Mouse (Mus musculus) layer of hippocampus, adult 11-12 months (tissue): Measurements from ENCODE around the gene Fndc5.

Experiments used
- DNase-seq: peaks from one replicate; pipeline ENCODE4 v3.0.0; 2022; ENCODE audit warnings: low spot score

Gene Fndc5

GRCm38 (mm10) chr4:129136579-129137391 lies at the start of gene Fndc5:
Gene Fndc5 (plus strand): TSS chr4:129136999.
- no peak for DNase-seq

- no peak for DNase-seq
Measured at GRCm38 (mm10) chr4:129087850-129088249, 48.9 kb upstream of the Fndc5 start.

GRCm38 (mm10) chr4:129095276-129095675 lies 41.5 kb upstream of the Fndc5 start:
- DNase-seq = no peak

- DNase-seq = no peak
Measured at GRCm38 (mm10) chr4:129097006-129097405, 39.8 kb upstream of the Fndc5 start.

GRCm38 (mm10) chr4:129102133-129102829 lies 34.5 kb upstream of the Fndc5 start:
- DNase-seq = no peak

- no peak for DNase-seq
Measured at GRCm38 (mm10) chr4:129105356-129105755, 31.4 kb upstream of the Fndc5 start, which contains the start of gene Tmem54. Gene Tmem54 (plus strand): TSS chr4:129105548.

GRCm38 (mm10) chr4:129106073-129106472 lies 30.7 kb upstream of the Fndc5 start:
- DNase-seq = no peak

GRCm38 (mm10) chr4:129107348-129107899 lies 29.4 kb upstream of the Fndc5 start:
- DNase-seq = no peak

GRCm38 (mm10) chr4:129108624-129109023 lies 28.2 kb upstream of the Fndc5 start:
- DNase-seq = no peak

GRCm38 (mm10) chr4:129110804-129111203 lies 26.0 kb upstream of the Fndc5 start:
- DNase-seq = no peak

- no peak for DNase-seq
Measured at GRCm38 (mm10) chr4:129111350-129111749, 25.4 kb upstream of the Fndc5 start.

GRCm38 (mm10) chr4:129112231-129112630 lies 24.6 kb upstream of the Fndc5 start:
- no peak for DNase-seq

GRCm38 (mm10) chr4:129113083-129113988 lies 23.5 kb upstream of the Fndc5 start:
- DNase-seq = peak; percentile 89

GRCm38 (mm10) chr4:129116703-129117102 lies 20.1 kb upstream of the Fndc5 start:
- no peak for DNase-seq

GRCm38 (mm10) chr4:129117720-129118510 lies 18.9 kb upstream of the Fndc5 start:
- DNase-seq = no peak

- no peak for DNase-seq
Measured at GRCm38 (mm10) chr4:129119708-129120107, 17.1 kb upstream of the Fndc5 start.

GRCm38 (mm10) chr4:129120520-129121445 lies 16.0 kb upstream of the Fndc5 start:
- DNase-seq = peak; percentile 75

GRCm38 (mm10) chr4:129121569-129122086 lies 15.2 kb upstream of the Fndc5 start, which contains the start of gene Hpca:
Gene Hpca (minus strand): TSS chr4:129122036.
- no peak for DNase-seq

- no peak for DNase-seq
Measured at GRCm38 (mm10) chr4:129122107-129122506, 14.7 kb upstream of the Fndc5 start.

GRCm38 (mm10) chr4:129122719-129123118 lies 14.1 kb upstream of the Fndc5 start:
- DNase-seq = peak; percentile 77
